Mouse (Mus musculus) ES-Bruce4 (cell line): Measurements from ENCODE around the gene Synpo2.

Experiments
- EP300 ChIP-seq: IDR thresholded peaks from 2 replicates; pipeline ENCODE4 v1.6.1; 2011; ENCODE audit warnings: low read depth, low read length; ENCODE audit not compliant: insufficient read depth
- POLR2A ChIP-seq: IDR thresholded peaks from one replicate; pipeline ENCODE4 v1.8.1; 2011; ENCODE audit warnings: low read length; ENCODE audit not compliant: insufficient read depth

DNA sequence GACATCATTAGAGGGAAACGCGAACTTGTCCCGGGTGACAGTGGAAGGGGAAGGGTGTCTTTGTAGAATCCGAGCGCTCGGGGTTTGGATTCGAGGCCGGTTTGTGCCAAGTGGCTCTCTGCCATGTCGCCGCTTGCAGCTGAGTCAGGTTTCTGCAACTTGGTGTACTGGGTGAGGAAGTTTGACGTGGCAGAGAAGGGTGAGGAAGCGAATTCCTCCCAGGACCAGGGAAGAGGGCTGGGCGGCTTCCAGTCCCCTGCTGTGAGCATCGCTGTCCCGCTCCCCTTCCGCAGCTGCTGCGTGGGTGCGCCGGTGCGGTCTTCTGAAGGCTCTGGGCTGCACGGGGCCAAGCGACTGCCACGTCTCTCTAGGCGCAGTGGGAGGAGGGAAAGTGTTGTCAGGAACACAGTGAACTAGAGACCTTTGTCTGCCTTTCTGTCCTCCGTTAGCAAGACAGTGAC lies 31.8 kb upstream of the Synpo2 start:
- TF ChIP-seq POLR2A, result no peak
- no peak for TF ChIP-seq EP300
